Mouse (Mus musculus): ENCODE measurements around the gene Necab3. TPM values are rescaled to one million over a fixed set of nuclear protein-coding genes. Genes with fewer than 3 reads are reported as not detected.

The Necab3 gene
- polyA plus RNA-seq, 1 experiment, result not detected

DNA sequence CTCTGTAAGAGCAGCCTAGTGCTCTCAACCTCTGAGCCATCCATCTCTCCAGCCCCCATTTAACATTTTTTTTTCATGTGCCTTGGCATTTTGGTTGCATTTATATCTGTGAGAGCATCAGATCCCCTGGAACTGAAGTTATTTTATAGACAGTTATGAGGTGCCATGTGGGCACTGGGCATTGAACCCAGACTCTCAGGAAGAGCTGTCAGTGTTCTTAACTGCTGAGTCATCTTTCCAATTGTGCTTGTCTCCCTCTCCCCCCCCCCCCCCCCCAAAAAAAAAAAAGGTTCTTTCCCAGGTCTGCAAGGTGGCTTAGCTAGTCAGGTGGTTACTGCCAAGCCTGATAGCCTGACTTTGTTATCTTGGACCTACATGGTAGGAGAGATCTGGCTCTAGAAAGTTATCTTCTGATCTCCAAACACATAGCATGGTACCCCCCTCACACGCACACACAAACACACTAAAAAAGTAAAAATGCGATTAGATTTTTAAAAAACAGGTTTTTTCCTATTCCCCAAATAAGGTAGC, 58.9 kb downstream of the Necab3 start:
- Histone ChIP-seq H3K27ac (ENCODE audit: insufficient read depth, low read depth, low read length) (no peak overlapping the region), H3K4me3 (ENCODE audit: insufficient read depth, low read length) (no peak overlapping the region), H3K4me1 (ENCODE audit: control insufficient read depth, insufficient read depth, low read length) (peaks cover 3% of the 10 kb centered on the region)
- TF ChIP-seq POLR2A (IDR thresholded peaks at IDR 0.05; ENCODE audit: borderline replicate concordance, low read depth, low read length) (no peak), CTCF (IDR thresholded peaks at IDR 0.05; ENCODE audit: low read depth, low read length) (no peak)

DNA sequence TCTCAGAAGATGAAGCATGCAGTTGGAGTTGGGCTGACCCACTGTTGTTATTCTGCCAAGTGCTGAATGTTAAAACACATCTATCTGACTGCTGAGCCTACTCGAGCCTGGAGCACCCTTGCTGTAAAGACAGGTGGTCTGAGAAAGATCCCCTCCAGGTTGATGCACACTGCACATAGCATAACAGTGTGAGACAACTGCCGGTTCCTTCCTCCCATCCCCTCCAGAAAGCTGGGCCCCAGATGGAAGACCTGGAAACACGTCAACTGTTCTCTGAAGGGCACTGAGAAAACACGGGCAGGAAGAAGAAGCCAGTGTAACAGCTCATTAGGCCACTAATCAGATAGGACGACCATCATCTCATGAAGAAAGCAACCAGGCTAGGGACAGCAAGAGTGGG, 60.1 kb downstream of the Necab3 start:
- no peak for TF ChIP-seq CTCF (IDR thresholded peaks at IDR 0.05; ENCODE audit: low read depth, low read length)
- Histone ChIP-seq H3K4me3 (ENCODE audit: insufficient read depth, low read length) (no peak overlapping the region), H3K27ac (ENCODE audit: insufficient read depth, low read depth, low read length) (no peak overlapping the region), H3K4me1 (ENCODE audit: control insufficient read depth, insufficient read depth, low read length) (peaks cover 3% of the 10 kb centered on the region)

DNA sequence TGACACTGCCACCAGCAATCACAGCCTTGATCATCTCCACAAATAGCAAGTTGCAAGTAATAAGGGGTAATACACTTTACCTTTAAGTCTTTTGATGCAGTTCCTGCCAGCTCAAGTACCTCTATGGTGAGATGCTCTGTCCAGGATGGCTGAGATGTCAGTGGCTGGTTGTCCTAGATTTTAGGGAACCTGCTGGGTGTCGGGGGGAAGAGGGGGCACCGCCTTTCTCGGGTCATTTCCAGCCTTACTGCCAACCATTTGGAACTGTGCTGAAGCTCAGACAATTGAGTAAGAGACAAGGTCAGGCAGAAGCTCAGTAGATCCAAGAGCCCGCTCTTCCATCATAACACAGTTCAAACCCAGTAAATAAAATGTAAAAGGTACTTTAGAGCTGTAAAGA, 63.7 kb downstream of the Necab3 start:
- Histone ChIP-seq H3K27ac (ENCODE audit: insufficient read depth, low read depth, low read length) (no peak overlapping the region), H3K4me3 (ENCODE audit: insufficient read depth, low read length) (no peak overlapping the region), H3K4me1 (ENCODE audit: control insufficient read depth, insufficient read depth, low read length) (no peaks in the 10 kb centered on the region)
- no peak for TF ChIP-seq POLR2A (IDR thresholded peaks at IDR 0.05; ENCODE audit: borderline replicate concordance, low read depth, low read length)
- no peak for TF ChIP-seq CTCF (IDR thresholded peaks at IDR 0.05; ENCODE audit: low read depth, low read length)

Other genes starting within 250 kb of the Necab3 start
- gene Cdk5rap1, start 185.9 kb downstream of the Necab3 start, polyA plus RNA-seq (2012; ENCODE audit: insufficient read depth, insufficient read length, missing spikeins), result 9.0 and 11.2 TPM in 2 replicates
- 20.4 and 22.5 TPM in 2 replicates for gene Snta1, start 150.8 kb downstream of the Necab3 start, polyA plus RNA-seq (2012; ENCODE audit: insufficient read depth, insufficient read length, missing spikeins)
- 16.5 TPM in 2 replicates for gene Cbfa2t2, start 122.4 kb downstream of the Necab3 start, polyA plus RNA-seq (2012; ENCODE audit: insufficient read depth, insufficient read length, missing spikeins)
- 1.1 TPM in 1 of 2 replicates, not detected in the other for gene 1700003F12Rik, start 11.8 kb downstream of the Necab3 start, polyA plus RNA-seq (2012; ENCODE audit: insufficient read depth, insufficient read length, missing spikeins)
- not detected in 2 replicates for gene Actl10, start 7.1 kb downstream of the Necab3 start, polyA plus RNA-seq (2012; ENCODE audit: insufficient read depth, insufficient read length, missing spikeins)
- 25.5 and 29.2 TPM in 2 replicates for gene E2f1, start 11.0 kb upstream of the Necab3 start, polyA plus RNA-seq (2012; ENCODE audit: insufficient read depth, insufficient read length, missing spikeins)
- gene Pxmp4, start 44.8 kb upstream of the Necab3 start, polyA plus RNA-seq (2012; ENCODE audit: insufficient read depth, insufficient read length, missing spikeins), result 22.6 and 22.8 TPM in 2 replicates
- 1.4 and 2.4 TPM in 2 replicates for gene Zfp341, start 54.4 kb upstream of the Necab3 start, polyA plus RNA-seq (2012; ENCODE audit: insufficient read depth, insufficient read length, missing spikeins)
- not detected in 2 replicates for gene 4930519P11Rik, start 54.5 kb upstream of the Necab3 start, polyA plus RNA-seq (2012; ENCODE audit: insufficient read depth, insufficient read length, missing spikeins)
- gene Chmp4b, start 92.8 kb upstream of the Necab3 start, polyA plus RNA-seq (2012; ENCODE audit: insufficient read depth, insufficient read length, missing spikeins), result 217 and 221 TPM in 2 replicates
- not detected in 2 replicates for gene Gm14214, start 211.1 kb upstream of the Necab3 start, polyA plus RNA-seq (2012; ENCODE audit: insufficient read depth, insufficient read length, missing spikeins)
- 108 and 129 TPM in 2 replicates for gene Raly, start 232.2 kb upstream of the Necab3 start, polyA plus RNA-seq (2012; ENCODE audit: insufficient read depth, insufficient read length, missing spikeins)
- not detected in 2 replicates for gene a, start 232.5 kb upstream of the Necab3 start, polyA plus RNA-seq (2012; ENCODE audit: insufficient read depth, insufficient read length, missing spikeins)

Measured in bone marrow macrophage, adult 2 months (primary cell).